Mouse (Mus musculus) inflammation-experienced regulatory T-cells, adult 6 months (primary cell): Measurements from ENCODE around the gene Gltpd2. TPM values are rescaled to one million over a fixed set of nuclear protein-coding genes. Genes with fewer than 3 reads are reported as not detected.

Experiments
- ATAC-seq: one replicate; pipeline ENCODE4 v1.8.0; 2017
- polyA plus RNA-seq, 3 experiments: library from polyadenylated mRNA; unstranded; fragments of 100-300 nt; shearing (Covaris generic); gene quantifications; one replicate each; pipeline ENCODE4 v1.2.1; 2017

Gltpd2 gene
- polyA plus RNA-seq, 3 experiments from 2014 or later: not detected

GRCm38 (mm10) chr11:70564276-70564873, 45.4 kb downstream of the Gltpd2 start:
- ATAC-seq: no peak

GRCm38 (mm10) chr11:70566586-70566985, 47.6 kb downstream of the Gltpd2 start:
- no peak for ATAC-seq

Other genes starting within 250 kb of the Gltpd2 start
- not detected for gene Alox12e, start 196.6 kb upstream of the Gltpd2 start, polyA plus RNA-seq
- gene Alox15, start 167.2 kb upstream of the Gltpd2 start, polyA plus RNA-seq: under 1 TPM; 0.24 to 0.59 (median 0.26) TPM
- 1 to 10 TPM; 5.2 to 7.3 (median 6.5) TPM for gene Pelp1, start 109.2 kb upstream of the Gltpd2 start, polyA plus RNA-seq
- 100 to 1,000 TPM in 2 of 3 experiments, 10 to 100 TPM in 1; 50.6 to 129 (median 119) TPM for gene Arrb2, start 86.6 kb upstream of the Gltpd2 start, polyA plus RNA-seq
- 10 to 100 TPM; 76.7 to 81.3 (median 80.3) TPM for gene Med11, start 67.3 kb upstream of the Gltpd2 start, polyA plus RNA-seq
- not detected for gene Zmynd15, start 59.8 kb upstream of the Gltpd2 start, polyA plus RNA-seq
- gene Cxcl16, start 59.2 kb upstream of the Gltpd2 start, polyA plus RNA-seq: under 1 TPM; 0.62 to 0.85 (median 0.72) TPM
- gene Tm4sf5, start 14.0 kb upstream of the Gltpd2 start, polyA plus RNA-seq: 1 to 10 TPM; 1.6 to 3.2 (median 2.3) TPM
- gene Vmo1, start 4.6 kb upstream of the Gltpd2 start, polyA plus RNA-seq: not detected
- 100 to 1,000 TPM; 376 to 387 (median 385) TPM for gene Psmb6, start 6.2 kb downstream of the Gltpd2 start, polyA plus RNA-seq
- gene Gm40193, start 13.7 kb downstream of the Gltpd2 start, polyA plus RNA-seq: not detected
- 1 to 10 TPM; 1.8 to 2.1 (median 2.0) TPM for gene Pld2, start 20.9 kb downstream of the Gltpd2 start, polyA plus RNA-seq
- 10 to 100 TPM in 1 of 3 experiments, 1 to 10 TPM in 2; 6.2 to 11.8 (median 9.2) TPM for gene Mink1, start 43.7 kb downstream of the Gltpd2 start, polyA plus RNA-seq
- gene 4930544D05Rik, start 96.7 kb downstream of the Gltpd2 start, polyA plus RNA-seq: not detected
- gene Chrne, start 100.0 kb downstream of the Gltpd2 start, polyA plus RNA-seq: 1 to 10 TPM in 1 of 3 experiments, under 1 TPM in 2; 0.51 to 3.0 (median 0.78) TPM
- under 1 TPM; 0.17 to 0.69 (median 0.21) TPM for gene Gp1ba, start 119.9 kb downstream of the Gltpd2 start, polyA plus RNA-seq
- gene Rnf167, start 128.0 kb downstream of the Gltpd2 start, polyA plus RNA-seq: 100 to 1,000 TPM; 276 to 454 (median 423) TPM
- gene Slc25a11, start 128.3 kb downstream of the Gltpd2 start, polyA plus RNA-seq: 100 to 1,000 TPM in 2 of 3 experiments, 10 to 100 TPM in 1; 85.3 to 111 (median 111) TPM
- gene Pfn1, start 135.4 kb downstream of the Gltpd2 start, polyA plus RNA-seq: 1,000 to 10,000 TPM; 3,037 to 4,758 (median 3,214) TPM
- gene Eno3, start 138.0 kb downstream of the Gltpd2 start, polyA plus RNA-seq: 10 to 100 TPM in 2 of 3 experiments, 1 to 10 TPM in 1; 6.2 to 27.4 (median 21.7) TPM
- 100 to 1,000 TPM; 131 to 155 (median 137) TPM for gene Spag7, start 150.2 kb downstream of the Gltpd2 start, polyA plus RNA-seq
- 10 to 100 TPM; 11.5 to 17.1 (median 12.8) TPM for gene Camta2, start 168.9 kb downstream of the Gltpd2 start, polyA plus RNA-seq
- gene Inca1, start 181.0 kb downstream of the Gltpd2 start, polyA plus RNA-seq: 1 to 10 TPM in 1 of 3 experiments, under 1 TPM in 1, not detected in 1; 0.44 to 1.0 TPM
- 1 to 10 TPM in 2 of 3 experiments, under 1 TPM in 1; 0.99 to 2.0 (median 1.3) TPM for gene Kif1c, start 181.4 kb downstream of the Gltpd2 start, polyA plus RNA-seq
- 1 to 10 TPM; 3.4 to 5.8 (median 4.6) TPM for gene Zfp3, start 245.0 kb downstream of the Gltpd2 start, polyA plus RNA-seq